Mouse (Mus musculus): Measurements from ENCODE around the gene Sprr2a2.
"Not testable (repeated sequence)": the region's sequence is repeated elsewhere in the genome, so short reads cannot be mapped to it uniquely, and the experiment has no call there.

Sprr2a2 gene

GRCm38 (mm10) chr3:92274018-92274417 is 58.3 kb downstream of the Sprr2a2 start:
- not testable (repeated sequence) for DNase-seq (ENCODE audit: low spot score)

- not testable (repeated sequence) for DNase-seq (ENCODE audit: low spot score)
Measured at GRCm38 (mm10) chr3:92279663-92280062, 63.9 kb downstream of the Sprr2a2 start.

GRCm38 (mm10) chr3:92280963-92281606 is 65.4 kb downstream of the Sprr2a2 start:
- DNase-seq (ENCODE audit: low spot score) = not testable (repeated sequence)

GRCm38 (mm10) chr3:92285101-92285500 is 69.4 kb downstream of the Sprr2a2 start, which contains the start of gene Sprr2a3:
Gene Sprr2a3, plus strand, starts transcription at chr3:92285417.
- not testable (repeated sequence) for DNase-seq (ENCODE audit: low spot score)

DNA sequence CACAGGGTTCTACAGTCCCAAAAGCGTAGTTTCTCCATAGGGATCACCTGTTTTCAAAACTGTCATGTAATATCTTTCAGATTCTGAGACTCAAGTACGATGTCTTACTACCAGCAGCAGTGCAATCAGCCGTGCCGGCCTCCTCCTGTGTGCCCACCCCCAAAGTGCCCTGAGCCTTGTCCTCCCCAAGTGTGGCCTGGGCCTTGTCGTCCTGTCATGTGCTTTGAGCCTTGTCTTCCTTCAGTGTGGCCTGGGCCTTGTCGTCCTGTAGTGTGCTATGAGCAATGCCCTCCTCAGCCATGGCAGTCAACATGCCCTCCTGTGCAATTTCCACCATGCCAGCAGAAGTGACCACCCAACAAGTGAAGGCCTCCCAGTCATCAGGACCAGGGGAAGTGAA is 72.8 kb downstream of the Sprr2a2 start:
- DNase-seq (ENCODE audit: low spot score) = not testable (repeated sequence)

Data from layer of hippocampus, adult 9-10 months (tissue).